Mouse (Mus musculus) cerebellum, adult 8-10 months (tissue): ENCODE results near the gene Wdr82.
"Not testable (repeated sequence)": the region's sequence is repeated elsewhere in the genome, so short reads cannot be mapped to it uniquely, and the experiment has no call there.

Source experiments
- DNase-seq: peaks from one replicate; pipeline ENCODE4 v3.0.0; 2022

Gene Wdr82

GRCm38 (mm10) chr9:106167241-106167640 is 3.5 kb upstream of the Wdr82 start:
- no peak for DNase-seq

- DNase-seq, result no peak
These were observed 3.0 kb upstream of the Wdr82 start for GRCm38 (mm10) chr9:106167703-106168102.

- DNase-seq, result not testable (repeated sequence)
These were observed 1.7 kb upstream of the Wdr82 start for GRCm38 (mm10) chr9:106169006-106169405.

- DNase-seq, result no peak
These were observed 811 bp upstream of the Wdr82 start for GRCm38 (mm10) chr9:106169917-106170316.

- DNase-seq, result peak; percentile 85
These were observed 824 bp downstream of the Wdr82 start for GRCm38 (mm10) chr9:106171346-106172158.

GRCm38 (mm10) chr9:106172527-106172926 is 1.8 kb downstream of the Wdr82 start:
- DNase-seq, result no peak

- DNase-seq, result no peak
These were observed 2.6 kb downstream of the Wdr82 start for GRCm38 (mm10) chr9:106173363-106173762.

GRCm38 (mm10) chr9:106175552-106176200 is 4.9 kb downstream of the Wdr82 start:
- no peak for DNase-seq

- DNase-seq, result no peak
These were observed 6.0 kb downstream of the Wdr82 start for GRCm38 (mm10) chr9:106176769-106177168.

GRCm38 (mm10) chr9:106177799-106178198 is 7.1 kb downstream of the Wdr82 start:
- DNase-seq, result no peak

- DNase-seq, result no peak
These were observed 8.7 kb downstream of the Wdr82 start for GRCm38 (mm10) chr9:106179454-106179853.

GRCm38 (mm10) chr9:106179964-106180363 is 9.2 kb downstream of the Wdr82 start:
- no peak for DNase-seq

GRCm38 (mm10) chr9:106182146-106182545 is 11.4 kb downstream of the Wdr82 start:
- no peak for DNase-seq

- no peak for DNase-seq
These were observed 13.3 kb downstream of the Wdr82 start for GRCm38 (mm10) chr9:106183996-106184395.

- DNase-seq, result no peak
These were observed 20.6 kb downstream of the Wdr82 start for GRCm38 (mm10) chr9:106191355-106191754.

GRCm38 (mm10) chr9:106192024-106192423 is 21.3 kb downstream of the Wdr82 start:
- no peak for DNase-seq

GRCm38 (mm10) chr9:106192998-106193397 is 22.3 kb downstream of the Wdr82 start:
- no peak for DNase-seq

- peak; percentile 52 for DNase-seq
These were observed 23.4 kb downstream of the Wdr82 start for GRCm38 (mm10) chr9:106193930-106194807.

- DNase-seq, result peak; percentile 72
These were observed 25.0 kb downstream of the Wdr82 start for GRCm38 (mm10) chr9:106195693-106196092.

GRCm38 (mm10) chr9:106197081-106197713 is 26.5 kb downstream of the Wdr82 start:
- no peak for DNase-seq

- DNase-seq, result no peak
These were observed 27.0 kb downstream of the Wdr82 start for GRCm38 (mm10) chr9:106197732-106198131.

GRCm38 (mm10) chr9:106198962-106199458 is 28.3 kb downstream of the Wdr82 start:
- peak; percentile 53 for DNase-seq
